11 mouse cellular contexts compared by ENCODE assay signal in genomic region chr4:42952563-42952962, GRCm38 (mm10). TPM values are rescaled to one million over a fixed set of nuclear protein-coding genes. Genes with fewer than 3 reads are reported as not detected.
DNase-seq lines count a peak whose midpoint lies in the region; ATAC-seq and TF ChIP-seq lines count a peak whose summit lies in the region.
"Had no signal": no experiment of that assay in that cellular context is flagged by ENCODE, and none has a peak within 500 bp of the region (broad histone marks: within the 10 kb centered on the region; RNA-seq: fewer than 3 reads in every experiment).

No protein-coding gene starts in this region.

- no peak for DNase-seq in kidney, adult 9 months
- no peak for DNase-seq in T-cell, adult 2 months (ENCODE audit: low spot score)
- DNase-seq: liver, embryonic 13.5 days had no signal

- peaks cover 7% of the 10 kb centered on the region; the same call in 1 of the 2 replicates for H3K27me3 ChIP-seq in forebrain, embryonic 12.5 days
- peaks cover 8% of the 10 kb centered on the region for H3K27me3 ChIP-seq in heart, embryonic 12.5 days (replicated peaks)
- H3K27me3 ChIP-seq in midbrain, embryonic 12.5 days = peaks cover 7% of the 10 kb centered on the region; the same call in 1 of the 2 replicates

- no peak for ATAC-seq in forebrain, embryonic 12.5 days (ENCODE audit: low FRiP score)
- ATAC-seq in heart, embryonic 12.5 days (ENCODE audit: insufficient number of reproducible peaks, low FRiP score) = no peak
- ATAC-seq in midbrain, embryonic 12.5 days (ENCODE audit: low FRiP score, low read depth) = no peak
- no peak for ATAC-seq in CD4-positive, CD25-positive, alpha-beta regulatory T cell, adult 4 months
- no peak for ATAC-seq in megakaryocyte progenitor cell, adult 5-6 weeks (replicated peaks; ENCODE audit: poor library complexity)

- H3K36me3 ChIP-seq in forebrain, embryonic 12.5 days (replicated peaks) = peaks cover 19% of the 10 kb centered on the region
- H3K36me3 ChIP-seq in heart, embryonic 12.5 days = peaks cover 20% of the 10 kb centered on the region
- peaks cover 29% of the 10 kb centered on the region for H3K36me3 ChIP-seq in midbrain, embryonic 12.5 days
- H3K36me3 ChIP-seq: liver, embryonic 13.5 days had no signal

- H3K4me3 ChIP-seq in cortical plate, adult 2 months (ENCODE audit: insufficient read depth, low read length) = peak overlapping the region; percentile 94
- H3K4me3 ChIP-seq in forebrain, embryonic 12.5 days (replicated peaks) = no peak overlapping the region
- no peak overlapping the region for H3K4me3 ChIP-seq in heart, embryonic 12.5 days
- H3K4me3 ChIP-seq in midbrain, embryonic 12.5 days = 0 out of 2 replicates have a peak overlapping the region, but pooled peaks have one; percentile 77
- H3K4me3 ChIP-seq: liver, embryonic 13.5 days had no signal

- H3K9ac ChIP-seq in forebrain, embryonic 12.5 days = peak overlapping the region; percentile 91
- H3K9ac ChIP-seq in heart, embryonic 12.5 days = peak overlapping the region; percentile 62
- H3K9ac ChIP-seq in midbrain, embryonic 12.5 days (replicated peaks) = peak overlapping the region; percentile 96
- H3K9ac ChIP-seq: liver, embryonic 13.5 days had no signal

- peaks cover 6% of the 10 kb centered on the region for H3K4me1 ChIP-seq in cortical plate, adult 2 months (ENCODE audit: control insufficient read depth, insufficient read depth, low read length)
- peaks cover 65% of the 10 kb centered on the region for H3K4me1 ChIP-seq in forebrain, embryonic 12.5 days
- peaks cover 57% of the 10 kb centered on the region for H3K4me1 ChIP-seq in heart, embryonic 12.5 days (replicated peaks)
- H3K4me1 ChIP-seq in midbrain, embryonic 12.5 days = peaks cover 61% of the 10 kb centered on the region

- peak overlapping the region; percentile 88 for H3K27ac ChIP-seq in cortical plate, adult 2 months (ENCODE audit: insufficient read depth, low read length)
- H3K27ac ChIP-seq in forebrain, embryonic 12.5 days = peak overlapping the region; percentile 88
- H3K27ac ChIP-seq in heart, embryonic 12.5 days (ENCODE audit: poor library complexity, severe bottlenecking) = peak overlapping the region; percentile 98
- H3K27ac ChIP-seq in midbrain, embryonic 12.5 days (replicated peaks) = peak overlapping the region; percentile 88
- H3K27ac ChIP-seq: liver, embryonic 13.5 days had no signal

- WGBS in forebrain, embryonic 12.5 days = 83% methylated on average over 7 of the region's 7 CpGs
- 85% methylated on average over 7 of the region's 7 CpGs for WGBS in heart, embryonic 12.5 days
- WGBS in midbrain, embryonic 12.5 days = 86% methylated on average over 7 of the region's 7 CpGs

- no peaks in the 10 kb centered on the region for H3K9me3 ChIP-seq in forebrain, embryonic 12.5 days
- H3K9me3 ChIP-seq in heart, embryonic 12.5 days (replicated peaks) = no peaks in the 10 kb centered on the region
- H3K9me3 ChIP-seq in midbrain, embryonic 12.5 days = no peaks in the 10 kb centered on the region
- H3K9me3 ChIP-seq: G1E; liver, embryonic 13.5 days had no signal

- TF ChIP-seq POLR2A in cortical plate, adult 2 months (IDR thresholded peaks at IDR 0.05; ENCODE audit: extremely low read depth, insufficient read depth, low read length) = no peak

- TF ChIP-seq CTCF in cortical plate, adult 2 months (IDR thresholded peaks at IDR 0.05; ENCODE audit: extremely low read depth, insufficient read depth, low read length) = no peak

- H3K4me2 ChIP-seq in forebrain, embryonic 12.5 days = peak overlapping the region; percentile 84
- no peak overlapping the region for H3K4me2 ChIP-seq in heart, embryonic 12.5 days
- peak overlapping the region; percentile 94 for H3K4me2 ChIP-seq in midbrain, embryonic 12.5 days (replicated peaks)
- H3K4me2 ChIP-seq: liver, embryonic 13.5 days had no signal

RNA-seq across cellular contexts. Expression of gene Dnajb5, which starts 2.9 kb away (rescaled TPM):
- polyA plus RNA-seq in cortical plate, adult 2 months (2012; rRNA removed) = 96.0 and 107 TPM in 2 replicates
- 26.0 and 32.3 TPM in 2 replicates for polyA plus RNA-seq in forebrain, embryonic 12.5 days (2016; fragmentation: Nextera tagmentation; extraction: Ambion mirVana)
- polyA plus RNA-seq in heart, embryonic 12.5 days (2016; fragmentation: Nextera tagmentation; extraction: Ambion mirVana) = 15.6 and 17.7 TPM in 2 replicates
- 27.0 and 35.2 TPM in 2 replicates for polyA plus RNA-seq in midbrain, embryonic 12.5 days (2016; fragmentation: Nextera tagmentation; extraction: Ambion mirVana)
- 1 to 10 TPM; 4.9 to 7.0 TPM for polyA plus RNA-seq in CD4-positive, CD25-positive, alpha-beta regulatory T cell, adult 4 months (2017; shearing (Covaris generic))
- total RNA-seq in megakaryocyte progenitor cell, adult 5-6 weeks (2015) = 2.2 and 4.5 TPM in 2 replicates
- 0.98 and 1.1 TPM in 2 replicates for total RNA-seq in megakaryocyte progenitor cell, adult 5-6 weeks (2017)

RNA-seq across cellular contexts. Expression of gene 1700022I11Rik, which starts 16.8 kb away (rescaled TPM):
- polyA plus RNA-seq in cortical plate, adult 2 months (2012; rRNA removed) = not detected in 2 replicates
- polyA plus RNA-seq in forebrain, embryonic 12.5 days (2016; fragmentation: Nextera tagmentation; extraction: Ambion mirVana) = 0.85 and 1.1 TPM in 2 replicates
- 0.23 and 0.49 TPM in 2 replicates for polyA plus RNA-seq in heart, embryonic 12.5 days (2016; fragmentation: Nextera tagmentation; extraction: Ambion mirVana)
- polyA plus RNA-seq in midbrain, embryonic 12.5 days (2016; fragmentation: Nextera tagmentation; extraction: Ambion mirVana) = 0.24 and 0.55 TPM in 2 replicates
- polyA plus RNA-seq in CD4-positive, CD25-positive, alpha-beta regulatory T cell, adult 4 months (2017; shearing (Covaris generic)) = under 1 TPM in 1 of 2 experiments, not detected in 1; 0.48 TPM
- total RNA-seq in megakaryocyte progenitor cell, adult 5-6 weeks (2015) = not detected in 2 replicates
- total RNA-seq in megakaryocyte progenitor cell, adult 5-6 weeks (2017) = 0.37 and 0.41 TPM in 2 replicates
- total RNA-seq: layer of hippocampus, adult 18-20 months had no signal
- polyA plus RNA-seq: G1E had no signal

RNA-seq across cellular contexts. Expression of gene Phf24, which starts 36.1 kb away (rescaled TPM):
- polyA plus RNA-seq in cortical plate, adult 2 months (2012; rRNA removed) = 282 and 292 TPM in 2 replicates
- 4.2 and 5.4 TPM in 2 replicates for polyA plus RNA-seq in forebrain, embryonic 12.5 days (2016; fragmentation: Nextera tagmentation; extraction: Ambion mirVana)
- polyA plus RNA-seq in heart, embryonic 12.5 days (2016; fragmentation: Nextera tagmentation; extraction: Ambion mirVana) = 3.4 and 3.9 TPM in 2 replicates
- polyA plus RNA-seq in midbrain, embryonic 12.5 days (2016; fragmentation: Nextera tagmentation; extraction: Ambion mirVana) = 6.6 and 8.4 TPM in 2 replicates
- polyA plus RNA-seq in CD4-positive, CD25-positive, alpha-beta regulatory T cell, adult 4 months (2017; shearing (Covaris generic)) = under 1 TPM in 1 of 2 experiments, not detected in 1; 0.05 TPM
- 0.30 and 0.46 TPM in 2 replicates for total RNA-seq in megakaryocyte progenitor cell, adult 5-6 weeks (2015)
- total RNA-seq in megakaryocyte progenitor cell, adult 5-6 weeks (2017) = 0.03 and 0.79 TPM in 2 replicates

RNA-seq across cellular contexts. Expression of gene Vcp, which starts 47.7 kb away (rescaled TPM):
- 171 and 176 TPM in 2 replicates for polyA plus RNA-seq in cortical plate, adult 2 months (2012; rRNA removed)
- polyA plus RNA-seq in forebrain, embryonic 12.5 days (2016; fragmentation: Nextera tagmentation; extraction: Ambion mirVana) = 640 and 653 TPM in 2 replicates
- polyA plus RNA-seq in heart, embryonic 12.5 days (2016; fragmentation: Nextera tagmentation; extraction: Ambion mirVana) = 568 and 582 TPM in 2 replicates
- 645 and 652 TPM in 2 replicates for polyA plus RNA-seq in midbrain, embryonic 12.5 days (2016; fragmentation: Nextera tagmentation; extraction: Ambion mirVana)
- 100 to 1,000 TPM; 164 to 202 TPM for polyA plus RNA-seq in CD4-positive, CD25-positive, alpha-beta regulatory T cell, adult 4 months (2017; shearing (Covaris generic))
- 126 and 153 TPM in 2 replicates for total RNA-seq in megakaryocyte progenitor cell, adult 5-6 weeks (2015)
- total RNA-seq in megakaryocyte progenitor cell, adult 5-6 weeks (2017) = 268 and 294 TPM in 2 replicates

RNA-seq across cellular contexts. Expression of gene Fancg, which starts 57.7 kb away (rescaled TPM):
- polyA plus RNA-seq in cortical plate, adult 2 months (2012; rRNA removed) = 25.0 and 28.4 TPM in 2 replicates
- polyA plus RNA-seq in forebrain, embryonic 12.5 days (2016; fragmentation: Nextera tagmentation; extraction: Ambion mirVana) = 21.6 and 26.7 TPM in 2 replicates
- 12.2 and 12.9 TPM in 2 replicates for polyA plus RNA-seq in heart, embryonic 12.5 days (2016; fragmentation: Nextera tagmentation; extraction: Ambion mirVana)
- polyA plus RNA-seq in midbrain, embryonic 12.5 days (2016; fragmentation: Nextera tagmentation; extraction: Ambion mirVana) = 18.3 and 24.0 TPM in 2 replicates
- 10 to 100 TPM; 23.3 to 38.7 TPM for polyA plus RNA-seq in CD4-positive, CD25-positive, alpha-beta regulatory T cell, adult 4 months (2017; shearing (Covaris generic))
- 18.3 and 19.3 TPM in 2 replicates for total RNA-seq in megakaryocyte progenitor cell, adult 5-6 weeks (2015)
- total RNA-seq in megakaryocyte progenitor cell, adult 5-6 weeks (2017) = 12.3 and 17.8 TPM in 2 replicates

Comparison
In these comparisons a context has a peak if more than half of its experiments do, and no peak if none do; other contexts are left out.
1. H3K4me3 ChIP-seq: peak in cortical plate, adult 2 months (single experiment) and midbrain, embryonic 12.5 days (single experiment); none in forebrain, embryonic 12.5 days (single experiment) and heart, embryonic 12.5 days (single experiment).
2. RNA of gene Phf24, which starts 36.1 kb away (polyA plus RNA-seq): 282 to 292 TPM in cortical plate, adult 2 months; 6.6 to 8.4 TPM in midbrain, embryonic 12.5 days, 4.2 to 5.4 TPM in forebrain, embryonic 12.5 days, 3.4 to 3.9 TPM in heart, embryonic 12.5 days and 0.05 TPM in CD4-positive, CD25-positive, alpha-beta regulatory T cell, adult 4 months; every median in the first group is over 10 times any median in the second.
3. Peak in every context shown above with its lines, with median percentiles within 50 percentile points of each other: H3K27ac ChIP-seq and H3K9ac ChIP-seq.